Mouse (Mus musculus) effector memory CD4-positive, alpha-beta T cell, adult 7 months (primary cell): ENCODE results near the gene Sys1. TPM values are rescaled to one million over a fixed set of nuclear protein-coding genes. Genes with fewer than 3 reads are reported as not detected.

Experiments
- polyA plus RNA-seq: library from polyadenylated mRNA; unstranded; fragments of 100-300 nt; shearing (Covaris generic); gene quantifications from one replicate; pipeline ENCODE4 v1.2.1, GENCODE M21; 2017

Sys1 gene
- polyA plus RNA-seq = 86.9 TPM

GRCm38 (mm10) chr2:164456864-164457300, at the start of gene Sys1:
Sys1 (plus strand) TSS chr2:164456964.

GRCm38 (mm10) chr2:164443460-164444000, 13.2 kb upstream of the Sys1 start, which contains the start of gene Sdc4:
Sdc4 (minus strand) TSS chr2:164443887.

GRCm38 (mm10) chr2:164460745-164461551, 4.2 kb downstream of the Sys1 start, which contains the start of gene Gm20458:
Gm20458 (plus strand) TSS chr2:164460967.

GRCm38 (mm10) chr2:164473624-164474023, 16.9 kb downstream of the Sys1 start, which contains the start of gene Trp53tg5:
Trp53tg5 (minus strand) TSS chr2:164473724.

GRCm38 (mm10) chr2:164485681-164486257, 29.0 kb downstream of the Sys1 start, which contains the start of gene Dbndd2:
Dbndd2 (plus strand) TSS chr2:164486106.

GRCm38 (mm10) chr2:164496847-164497690, 40.3 kb downstream of the Sys1 start, which contains the start of gene Pigt:
Pigt (plus strand) TSS chr2:164497520.

Other genes starting within 250 kb of the Sys1 start
- gene Wfdc15b, start 235.3 kb upstream of the Sys1 start, polyA plus RNA-seq = not detected
- not detected for gene Svs2, start 218.5 kb upstream of the Sys1 start, polyA plus RNA-seq
- gene Svs3b, start 200.3 kb upstream of the Sys1 start, polyA plus RNA-seq = not detected
- gene Svs4, start 178.5 kb upstream of the Sys1 start, polyA plus RNA-seq = not detected
- not detected for gene Svs3a, start 167.7 kb upstream of the Sys1 start, polyA plus RNA-seq
- gene Svs6, start 140.2 kb upstream of the Sys1 start, polyA plus RNA-seq = not detected
- gene Svs5, start 124.2 kb upstream of the Sys1 start, polyA plus RNA-seq = not detected
- gene Slpi, start 67.9 kb upstream of the Sys1 start, polyA plus RNA-seq = 12.2 TPM
- gene Rbpjl, start 53.8 kb upstream of the Sys1 start, polyA plus RNA-seq = 0.71 TPM
- gene Matn4, start 51.8 kb upstream of the Sys1 start, polyA plus RNA-seq = 0.69 TPM
- gene Sdc4, start 13.1 kb upstream of the Sys1 start, polyA plus RNA-seq = 0.63 TPM
- 11.7 TPM for gene Gm20458, start 4.0 kb downstream of the Sys1 start, polyA plus RNA-seq
- gene Trp53tg5, start 16.8 kb downstream of the Sys1 start, polyA plus RNA-seq = 0.41 TPM
- gene Dbndd2, start 29.1 kb downstream of the Sys1 start, polyA plus RNA-seq = 1.6 TPM
- 12.8 TPM for gene Pigt, start 40.6 kb downstream of the Sys1 start, polyA plus RNA-seq
- not detected for gene Wfdc2, start 105.4 kb downstream of the Sys1 start, polyA plus RNA-seq
- gene Spint3, start 116.5 kb downstream of the Sys1 start, polyA plus RNA-seq = not detected
- gene Wfdc6a, start 128.5 kb downstream of the Sys1 start, polyA plus RNA-seq = 0.49 TPM
- not detected for gene Eppin, start 136.6 kb downstream of the Sys1 start, polyA plus RNA-seq
- not detected for gene Wfdc6b, start 156.6 kb downstream of the Sys1 start, polyA plus RNA-seq
- not detected for gene Wfdc8, start 156.7 kb downstream of the Sys1 start, polyA plus RNA-seq
- gene Wfdc16, start 181.8 kb downstream of the Sys1 start, polyA plus RNA-seq = not detected
- gene Wfdc10, start 199.1 kb downstream of the Sys1 start, polyA plus RNA-seq = not detected
- not detected for gene Wfdc9, start 199.6 kb downstream of the Sys1 start, polyA plus RNA-seq
- gene Wfdc11, start 217.1 kb downstream of the Sys1 start, polyA plus RNA-seq = not detected
- gene Wfdc13, start 228.1 kb downstream of the Sys1 start, polyA plus RNA-seq = 1.3 TPM
- gene Spint4, start 241.5 kb downstream of the Sys1 start, polyA plus RNA-seq = not detected